Mouse (Mus musculus) kidney, postnatal 0 days (tissue): Measurements from ENCODE around the gene Lingo4. TPM values are rescaled to one million over a fixed set of nuclear protein-coding genes. Genes with fewer than 3 reads are reported as not detected.

Source experiments
- ATAC-seq: fragments of 200-750 bp; cut with Nextera tagmentation; replicated peaks from 2 replicates; pipeline ENCODE4 v1.8.0; 2017; ENCODE audit warnings: low read depth, moderate number of reproducible peaks, moderate TSS enrichment, moderate library complexity; ENCODE audit not compliant: low FRiP score
- DNase-seq: peaks from one replicate; pipeline ENCODE4 v3.0.0-alpha.2; 2016; ENCODE audit warnings: low spot score
- H3K27ac ChIP-seq: fragments of 300-500 bp; sonication (generic); 2 replicates; pipeline ENCODE4 v1.5.1; 2014; ENCODE audit warnings: mild to moderate bottlenecking
- H3K27me3 ChIP-seq: fragments of 300-500 bp; sonication (generic); 2 replicates; pipeline ENCODE4 v1.6.1; 2014; ENCODE audit warnings: low read length, mixed read lengths; ENCODE audit not compliant: insufficient read depth
- H3K36me3 ChIP-seq: fragments of 300-500 bp; sonication (generic); 2 replicates; pipeline ENCODE4 v1.6.1; 2014; ENCODE audit warnings: low read length, mixed read lengths; ENCODE audit not compliant: insufficient read depth
- H3K4me1 ChIP-seq: fragments of 300-500 bp; sonication (generic); replicated peaks from 2 replicates; pipeline ENCODE4 v1.6.1; 2014; ENCODE audit warnings: antibody characterized with exemption, low read length, mixed read lengths; ENCODE audit not compliant: insufficient read depth
- H3K4me2 ChIP-seq: fragments of 300-500 bp; sonication (generic); 2 replicates; pipeline ENCODE4 v1.6.1; 2014; ENCODE audit warnings: mild to moderate bottlenecking, low read length, moderate library complexity, mixed read lengths
- H3K4me3 ChIP-seq: fragments of 300-500 bp; sonication (generic); replicated peaks from 2 replicates; pipeline ENCODE4 v1.5.1; 2014; ENCODE audit warnings: low read depth, low read length
- H3K9ac ChIP-seq: fragments of 300-500 bp; sonication (generic); 2 replicates; pipeline ENCODE4 v1.6.1; 2014; ENCODE audit warnings: low read depth, low read length
- H3K9me3 ChIP-seq: fragments of 300-500 bp; sonication (generic); replicated peaks from 2 replicates; pipeline ENCODE4 v1.6.1; 2016; ENCODE audit warnings: low read length, inconsistent platforms, mixed read lengths
- CTCF ChIP-seq: IDR thresholded peaks from 2 replicates; pipeline ENCODE4 v1.5.1; 2016; ENCODE audit warnings: antibody characterized with exemption, low read depth, mild to moderate bottlenecking, moderate library complexity
- WGBS: fragments of 180-500 bp; shearing (Covaris S2); extraction: QIAGEN DNeasy Blood & Tissue Kit; methylation state at CpG from one replicate; pipeline ENCODE4 v1.1.7; 2014; 5-methylcytosine and 5-hydroxymethylcytosine counted together
- polyA plus RNA-seq: library from polyadenylated mRNA; unstranded; fragments of >200 nt; fragmentation: Nextera tagmentation; extraction: Ambion mirVana; gene quantifications from 2 replicates; pipeline ENCODE4 v1.2.1, GENCODE M21; 2015

Gene Lingo4
- polyA plus RNA-seq, 1 experiment from 2014 or later = 0.32 TPM

DNA sequence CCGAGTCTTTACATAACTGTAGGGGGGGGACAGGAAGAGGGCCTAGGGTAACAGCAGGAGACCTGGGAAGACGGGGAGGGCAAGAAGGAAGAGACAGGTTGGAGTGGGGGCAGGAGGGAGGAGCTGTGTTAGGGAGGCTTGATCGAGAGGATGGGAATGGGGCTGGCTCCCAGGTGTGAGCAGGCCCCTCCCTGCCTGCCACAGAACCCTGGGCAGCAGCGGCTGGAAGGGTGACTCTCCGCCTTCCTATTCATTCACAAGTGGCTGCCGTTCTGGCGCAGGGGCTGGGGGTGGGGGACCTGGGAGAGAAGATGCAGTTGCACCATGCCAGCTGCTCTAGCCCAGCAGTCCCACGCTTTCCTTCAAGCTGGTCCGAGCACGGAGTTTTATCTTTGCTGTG is 25.2 kb upstream of the Lingo4 start:
- no peak for DNase-seq
- peak overlapping the region; percentile 41 for H3K4me3 ChIP-seq
- peak; percentile 47 for ATAC-seq
- H3K4me2 ChIP-seq = peak overlapping the region; percentile 60
- WGBS = 3% methylated on average over 10 of the region's 10 CpGs
- no peaks in the 10 kb centered on the region for H3K9me3 ChIP-seq
- peak overlapping the region; percentile 63 for H3K9ac ChIP-seq
- H3K36me3 ChIP-seq = no peaks in the 10 kb centered on the region
- no peak for TF ChIP-seq CTCF
- no peaks in the 10 kb centered on the region for H3K27me3 ChIP-seq
- no peaks in the 10 kb centered on the region; the same call in 1 of the 2 replicates for H3K4me1 ChIP-seq
- H3K27ac ChIP-seq = peak overlapping the region; percentile 79

DNA sequence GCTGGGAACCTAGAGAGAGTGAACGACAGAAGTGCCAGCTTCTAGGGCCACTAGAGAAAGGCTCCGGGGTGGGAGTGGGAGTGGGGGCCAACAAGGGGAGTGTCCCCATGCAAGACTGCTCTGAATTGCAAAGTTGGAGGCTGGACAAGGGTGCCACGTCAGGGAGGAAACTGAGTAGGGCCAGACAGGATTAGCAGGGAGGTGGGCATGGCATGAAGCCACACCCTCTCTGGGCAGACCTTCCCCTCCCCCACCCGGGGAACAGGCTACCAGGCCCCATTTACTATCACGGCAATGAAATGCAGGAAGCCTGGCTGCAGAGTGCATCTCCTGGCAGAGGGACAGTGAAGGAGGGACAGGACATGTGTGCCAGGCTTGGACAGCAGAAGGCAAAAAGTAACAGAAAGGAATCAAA is 24.7 kb upstream of the Lingo4 start:
- peak overlapping the region; percentile 63 for H3K9ac ChIP-seq
- H3K4me3 ChIP-seq = peak overlapping the region; percentile 41
- peak; percentile 48 for DNase-seq
- H3K27ac ChIP-seq = peak overlapping the region; percentile 79
- no peaks in the 10 kb centered on the region for H3K9me3 ChIP-seq
- H3K4me1 ChIP-seq = no peaks in the 10 kb centered on the region; the same call in 1 of the 2 replicates
- 2% methylated on average over 5 of the region's 5 CpGs for WGBS
- H3K36me3 ChIP-seq = no peaks in the 10 kb centered on the region
- peak overlapping the region; percentile 60 for H3K4me2 ChIP-seq
- no peak for TF ChIP-seq CTCF
- H3K27me3 ChIP-seq = no peaks in the 10 kb centered on the region
- ATAC-seq = peak; percentile 43

DNA sequence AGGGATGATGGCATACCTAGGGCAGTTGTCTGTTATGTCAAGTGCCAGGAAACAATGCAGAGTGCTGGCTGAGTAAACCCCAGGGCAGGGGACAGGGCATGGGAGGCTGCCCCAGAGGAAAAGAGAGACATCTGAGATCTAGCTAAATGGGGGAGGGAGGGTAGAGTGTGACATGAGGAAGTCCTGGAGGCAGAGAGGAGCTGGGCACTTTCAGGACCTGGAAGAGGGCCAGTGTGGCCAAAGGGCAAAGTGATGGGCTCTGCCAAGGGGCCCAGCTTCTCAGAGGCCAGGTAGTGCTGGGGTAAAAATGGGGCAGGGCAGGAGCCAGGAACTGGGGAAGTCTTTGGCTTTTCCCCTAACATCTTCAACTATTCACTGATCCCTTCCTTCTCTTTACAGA is 23.7 kb upstream of the Lingo4 start:
- DNase-seq = no peak
- Histone ChIP-seq H3K9ac (no peak overlapping the region), H3K4me2 (no peak overlapping the region), H3K9me3 (no peaks in the 10 kb centered on the region), H3K27ac (no peak overlapping the region), H3K4me1 (no peaks in the 10 kb centered on the region; the same call in 1 of the 2 replicates), H3K36me3 (no peaks in the 10 kb centered on the region), H3K4me3 (no peak overlapping the region), H3K27me3 (no peaks in the 10 kb centered on the region)
- no peak for ATAC-seq
- TF ChIP-seq CTCF = no peak

DNA sequence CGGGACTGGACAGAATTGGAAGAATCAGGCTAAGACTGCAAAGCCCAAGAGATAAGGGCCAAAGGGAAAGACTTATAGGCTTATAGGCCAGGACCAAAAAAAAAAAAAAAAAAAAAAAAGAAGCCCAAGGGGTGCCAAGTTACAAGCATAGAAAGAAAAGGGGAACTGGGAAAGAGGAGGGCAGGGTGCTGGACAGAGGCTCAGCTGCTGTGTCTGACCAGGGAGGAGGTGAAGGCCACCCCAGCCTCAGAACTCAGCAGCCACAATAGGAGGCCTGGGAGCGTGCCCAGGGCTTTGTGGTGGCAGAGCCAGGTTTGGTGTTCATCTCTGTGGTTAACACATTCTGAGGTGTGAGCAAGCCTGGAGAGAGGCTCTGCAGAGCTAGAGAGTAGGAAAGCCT is 23.2 kb upstream of the Lingo4 start:
- Histone ChIP-seq H3K9ac (no peak overlapping the region), H3K27ac (no peak overlapping the region), H3K4me1 (no peaks in the 10 kb centered on the region; the same call in 1 of the 2 replicates), H3K9me3 (no peaks in the 10 kb centered on the region), H3K36me3 (no peaks in the 10 kb centered on the region), H3K27me3 (no peaks in the 10 kb centered on the region), H3K4me3 (no peak overlapping the region), H3K4me2 (no peak overlapping the region)
- ATAC-seq (no peak), DNase-seq (no peak)
- 82% methylated on average over 2 of the region's 2 CpGs for WGBS
- TF ChIP-seq CTCF = no peak

DNA sequence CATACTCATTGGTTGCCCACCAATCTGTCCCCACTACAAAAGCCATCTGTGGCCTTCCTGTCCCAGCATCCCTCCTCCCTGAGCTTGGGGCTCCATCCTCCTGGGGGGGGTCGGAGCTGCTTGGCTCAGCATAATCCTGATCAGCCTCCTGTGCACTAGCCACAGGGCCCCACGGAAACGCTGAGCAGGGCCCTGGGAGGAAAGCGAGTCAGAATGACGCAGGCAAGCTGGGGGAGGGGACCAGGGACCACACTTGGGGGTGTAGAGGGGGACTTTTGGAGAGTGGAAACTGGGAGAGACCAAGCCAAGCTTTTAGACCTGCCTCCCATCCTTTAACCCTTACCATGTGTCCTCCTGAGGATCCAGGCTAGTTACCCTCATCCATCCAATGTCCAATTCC is 22.5 kb upstream of the Lingo4 start:
- no peak for ATAC-seq

DNA sequence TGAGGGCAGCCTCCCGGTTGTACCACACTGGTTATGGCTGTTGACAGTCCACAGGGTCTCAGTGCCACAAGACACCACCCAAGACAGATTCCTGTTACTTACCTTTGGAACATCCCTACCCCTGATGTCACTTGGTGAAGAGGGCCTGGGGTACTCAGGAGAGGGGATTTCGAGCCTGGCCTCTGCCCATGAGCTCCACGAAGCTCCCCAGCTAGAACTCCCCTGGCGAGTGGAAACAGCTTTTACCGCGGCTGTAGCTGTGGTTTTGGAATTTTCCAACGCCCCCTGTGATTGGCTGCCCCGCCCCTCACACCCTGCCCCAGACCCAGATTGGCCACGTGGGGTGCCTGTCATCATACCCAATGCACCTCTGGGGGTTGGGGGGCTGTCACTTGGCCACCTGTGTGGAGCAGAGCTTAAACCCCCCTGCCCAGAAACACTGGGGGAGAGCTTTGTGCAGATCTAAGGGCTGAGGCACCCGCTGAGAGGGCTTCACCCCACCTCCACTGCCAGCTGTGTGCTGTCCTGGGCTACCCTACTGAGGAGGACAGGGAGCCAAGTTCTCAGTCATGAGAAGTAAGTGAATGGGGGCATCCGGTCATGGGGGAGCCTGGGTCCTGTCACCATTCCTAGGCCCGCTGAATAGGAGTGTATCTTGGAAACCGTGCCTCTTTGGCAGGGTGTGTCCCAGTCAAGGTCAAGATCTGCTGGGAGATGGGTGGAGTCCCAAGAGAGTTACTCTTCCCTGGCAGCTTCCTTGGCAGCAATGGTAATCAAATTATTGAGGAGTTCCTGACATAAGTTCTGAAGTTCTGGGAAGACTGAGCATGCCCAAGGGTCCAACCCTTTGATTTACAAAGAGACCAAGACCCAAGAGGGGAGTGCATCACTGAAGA is 21.0 kb upstream of the Lingo4 start:
- Histone ChIP-seq H3K27ac (no peak overlapping the region), H3K4me3 (no peak overlapping the region), H3K9ac (no peak overlapping the region), H3K27me3 (no peaks in the 10 kb centered on the region), H3K4me1 (no peaks in the 10 kb centered on the region; the same call in 1 of the 2 replicates), H3K36me3 (no peaks in the 10 kb centered on the region), H3K9me3 (no peaks in the 10 kb centered on the region), H3K4me2 (no peak overlapping the region)
- no peak for ATAC-seq
- no peak for TF ChIP-seq CTCF
- 27% methylated on average over 13 of the region's 13 CpGs for WGBS
- DNase-seq = no peak

More for the DNA sequence above, 22.5 kb upstream of the Lingo4 start:
- Histone ChIP-seq H3K27ac (no peak overlapping the region), H3K4me1 (no peaks in the 10 kb centered on the region; the same call in 1 of the 2 replicates), H3K9ac (no peak overlapping the region), H3K36me3 (no peaks in the 10 kb centered on the region), H3K9me3 (no peaks in the 10 kb centered on the region), H3K4me3 (no peak overlapping the region), H3K4me2 (no peak overlapping the region), H3K27me3 (no peaks in the 10 kb centered on the region)
- 61% methylated on average over 5 of the region's 5 CpGs for WGBS
- no peak for DNase-seq
- no peak for TF ChIP-seq CTCF
